Mouse (Mus musculus): ENCODE results near the gene S100a4. TPM values are rescaled to one million over a fixed set of nuclear protein-coding genes. Genes with fewer than 3 reads are reported as not detected.

The S100a4 gene
- 10 to 100 TPM; 15.7 to 17.2 TPM for total RNA-seq (2021)
- long read RNA-seq, experiment 1, partial matches to known transcripts = 0 of 1 reads
- long read RNA-seq, experiment 1, other reads (novel, unspliced or antisense) = 0 of 1 reads
- long read RNA-seq, experiment 2 = 0 reads

DNA sequence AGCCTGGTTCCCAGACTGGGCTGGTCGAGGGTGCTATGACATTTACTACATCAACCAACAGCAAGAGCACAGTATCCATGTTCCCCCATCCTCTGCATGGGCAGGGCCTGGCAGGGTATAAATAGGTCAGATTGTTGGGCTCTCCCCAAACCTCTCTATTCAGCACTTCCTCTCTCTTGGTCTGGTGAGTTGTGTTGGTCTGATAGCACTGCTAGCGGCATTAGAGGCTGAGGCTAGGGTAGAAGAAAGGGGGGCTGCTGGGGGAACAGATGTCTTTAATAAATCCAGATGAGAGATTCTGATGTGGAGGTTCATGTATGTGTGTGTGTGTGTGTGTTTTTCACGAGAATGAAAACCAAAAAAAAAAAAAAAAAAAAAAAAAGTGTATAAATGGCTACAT is at the start of gene S100a4:
TSS of gene S100a4 (plus strand) at position 149 of the 400 bp plus-strand sequence.
- no peak for DNase-seq (ENCODE audit: low spot score in 2 of 2)

GRCm38 (mm10) chr3:90555954-90556353 is 47.6 kb upstream of the S100a4 start:
- DNase-seq (ENCODE audit: low spot score in 2 of 2) = peak in 1 of 2 experiments; percentile 48

DNA sequence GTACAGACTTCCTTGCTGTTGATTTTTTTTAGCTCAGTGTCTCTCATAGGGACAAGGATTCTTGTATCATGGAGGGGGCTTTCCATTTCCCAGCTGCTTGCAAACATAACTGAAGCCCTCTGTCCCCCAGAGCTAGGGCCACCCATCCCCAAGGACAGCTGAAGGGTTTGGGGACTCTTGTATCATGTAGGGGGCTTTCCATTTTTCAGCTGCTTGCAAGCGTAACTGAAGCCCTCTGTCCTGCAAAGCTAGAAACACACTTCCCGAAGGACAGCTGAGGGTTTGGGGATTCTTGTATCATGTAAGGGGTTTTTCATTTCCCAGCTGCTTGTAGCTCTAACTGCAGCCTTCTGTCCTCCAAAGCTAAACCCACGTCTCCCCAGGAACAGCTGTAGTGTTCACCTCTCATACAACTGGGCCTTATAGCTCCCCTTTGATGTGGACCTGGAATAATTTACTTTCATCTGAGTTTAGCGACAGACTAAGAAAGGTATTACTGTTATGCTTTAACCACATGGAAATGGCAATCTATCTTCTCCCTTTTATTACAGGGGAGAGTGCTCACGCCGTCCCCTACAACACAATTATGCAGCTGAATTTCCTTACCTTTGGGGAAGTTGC is 43.5 kb upstream of the S100a4 start, which contains the start of gene S100a3:
TSS of gene S100a3 (plus strand) at position 571 of the 621 bp plus-strand sequence.
- no peak for DNase-seq (ENCODE audit: low spot score in 2 of 2)

DNA sequence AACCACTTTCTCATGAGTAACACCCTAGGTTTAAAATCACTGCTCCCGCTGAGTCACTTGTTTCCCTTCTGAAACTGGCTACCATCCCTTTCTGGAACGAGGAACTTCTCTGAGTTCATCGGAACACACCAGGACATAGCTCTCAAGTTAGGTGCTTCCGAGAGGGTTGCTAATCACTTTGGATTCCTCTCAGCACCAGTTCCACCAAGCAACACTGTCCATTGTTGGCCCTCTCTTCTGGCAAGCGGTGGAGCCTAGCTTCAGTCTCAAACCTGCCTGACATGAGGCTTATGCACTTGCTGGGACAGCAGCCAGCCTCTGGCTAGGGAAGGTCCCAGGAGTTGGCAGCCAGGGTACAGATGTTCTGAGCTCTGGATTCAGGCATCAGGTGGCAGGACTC is 28.9 kb upstream of the S100a4 start:
- no peak for DNase-seq (ENCODE audit: low spot score in 2 of 2)

- DNase-seq (ENCODE audit: low spot score in 2 of 2) = no peak
These were observed 28.3 kb upstream of the S100a4 start for GRCm38 (mm10) chr3:90575320-90575719.

- DNase-seq (ENCODE audit: low spot score in 2 of 2) = no peak
These were observed 27.1 kb upstream of the S100a4 start for GRCm38 (mm10) chr3:90576351-90577001.

GRCm38 (mm10) chr3:90579433-90579832 is 24.1 kb upstream of the S100a4 start:
- DNase-seq (ENCODE audit: low spot score in 2 of 2) = no peak

DNA sequence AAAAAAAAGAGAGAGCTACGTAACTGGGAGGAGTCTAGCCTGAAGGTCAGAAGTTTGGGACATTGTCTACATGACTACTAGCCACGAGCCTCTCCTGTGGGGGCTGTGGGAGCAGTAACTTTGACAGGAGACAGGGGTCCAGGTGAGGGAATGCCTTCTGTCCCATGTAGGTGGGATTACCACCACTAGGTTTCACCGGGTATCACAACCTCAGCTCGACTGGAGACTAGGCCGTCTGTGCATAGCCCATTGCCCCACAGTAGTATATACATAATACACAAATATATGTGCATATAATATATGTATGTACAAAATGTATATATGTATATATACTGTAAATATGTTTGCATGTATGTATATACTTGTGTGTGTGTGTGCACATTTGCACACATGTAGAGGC is 22.4 kb upstream of the S100a4 start:
- no peak for DNase-seq (ENCODE audit: low spot score in 2 of 2)

- DNase-seq (ENCODE audit: low spot score in 2 of 2) = no peak
These were observed 21.4 kb upstream of the S100a4 start for GRCm38 (mm10) chr3:90582156-90582555.

GRCm38 (mm10) chr3:90582556-90582955 is 21.0 kb upstream of the S100a4 start:
- no peak for DNase-seq (ENCODE audit: low spot score in 2 of 2)

- peak in 1 of 2 experiments; percentile 22 for DNase-seq (ENCODE audit: low spot score in 2 of 2)
These were observed 19.7 kb upstream of the S100a4 start for GRCm38 (mm10) chr3:90583893-90584292.

- DNase-seq (ENCODE audit: low spot score in 2 of 2) = peak in 1 of 2 experiments; percentile 60
These were observed 18.0 kb upstream of the S100a4 start for GRCm38 (mm10) chr3:90585595-90585994.

- DNase-seq (ENCODE audit: low spot score in 2 of 2) = no peak
These were observed 17.4 kb upstream of the S100a4 start for GRCm38 (mm10) chr3:90586016-90586643.

GRCm38 (mm10) chr3:90586906-90587305 is 16.7 kb upstream of the S100a4 start:
- peak in 1 of 2 experiments; percentile 55 for DNase-seq (ENCODE audit: low spot score in 2 of 2)

- DNase-seq (ENCODE audit: low spot score in 2 of 2) = no peak
These were observed 16.0 kb upstream of the S100a4 start for GRCm38 (mm10) chr3:90587361-90588101.

GRCm38 (mm10) chr3:90589390-90589789 is 14.2 kb upstream of the S100a4 start:
- DNase-seq (ENCODE audit: low spot score in 2 of 2) = no peak

DNA sequence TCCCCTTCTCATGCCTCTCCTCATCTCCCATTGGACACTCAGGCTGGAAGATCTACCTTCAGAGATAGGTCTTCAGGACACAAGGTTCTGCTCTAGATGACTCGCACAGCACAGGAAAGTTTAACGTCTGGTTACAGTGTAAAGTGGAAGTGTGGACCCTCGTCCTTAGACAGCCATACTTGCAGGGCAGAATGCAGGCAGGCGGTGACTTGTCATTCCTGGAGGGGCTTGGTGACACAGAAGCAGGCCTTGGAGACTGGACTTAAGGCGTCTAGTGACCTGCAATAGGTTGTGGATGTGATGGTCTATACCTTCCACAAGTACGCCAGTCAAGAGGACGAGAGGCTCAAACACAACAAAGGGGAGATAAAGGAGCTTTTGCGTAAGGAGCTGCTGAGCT is 13.6 kb upstream of the S100a4 start, which contains the start of gene S100a2:
TSS of gene S100a2 (plus strand) at position 301 of the 400 bp plus-strand sequence.
- DNase-seq (ENCODE audit: low spot score in 2 of 2) = no peak

DNA sequence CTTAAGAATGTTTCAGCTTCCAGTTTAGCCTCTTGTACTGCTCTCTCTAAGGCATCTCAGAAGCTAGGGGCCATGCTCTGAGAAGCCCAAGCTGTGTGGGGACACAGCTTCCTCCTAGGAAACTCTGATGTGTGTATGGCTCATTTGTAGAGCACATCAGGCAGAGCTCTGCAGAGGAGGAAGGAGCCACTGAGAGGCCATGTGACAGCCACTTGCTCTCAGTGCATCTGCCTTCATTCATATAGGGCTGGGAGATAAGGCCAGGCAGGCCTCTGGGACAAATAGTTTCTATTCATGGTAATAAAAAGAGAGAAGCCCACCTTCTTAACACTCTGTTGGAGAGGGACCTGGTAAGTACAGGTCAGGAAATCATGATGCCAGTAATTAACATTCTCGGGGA is 9.1 kb upstream of the S100a4 start:
- DNase-seq (ENCODE audit: low spot score in 2 of 2) = no peak

GRCm38 (mm10) chr3:90595556-90595955 is 8.0 kb upstream of the S100a4 start:
- no peak for DNase-seq (ENCODE audit: low spot score in 2 of 2)

GRCm38 (mm10) chr3:90596810-90597209 is 6.8 kb upstream of the S100a4 start:
- no peak for DNase-seq (ENCODE audit: low spot score in 2 of 2)

DNA sequence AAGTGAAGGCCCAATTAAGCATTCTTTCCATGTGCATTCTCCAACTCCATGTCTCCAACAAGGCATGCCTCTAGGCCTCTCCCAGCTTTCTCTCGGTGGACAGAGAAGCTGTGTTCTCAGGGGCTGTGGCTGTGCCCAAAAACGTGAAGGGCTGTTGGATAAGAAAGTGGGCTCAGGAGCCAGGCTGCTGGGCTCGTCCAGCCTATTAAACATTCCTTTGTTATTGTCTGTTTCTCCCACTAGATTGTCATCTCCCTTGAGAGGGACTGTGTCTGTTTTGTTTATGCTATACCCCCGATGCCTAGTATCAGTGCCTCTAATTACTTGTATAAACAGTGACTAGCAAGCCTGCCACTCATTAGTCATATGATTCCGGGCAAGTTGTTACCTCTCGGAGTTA is 5.8 kb upstream of the S100a4 start:
- no peak for DNase-seq (ENCODE audit: low spot score in 2 of 2)
